Mouse (Mus musculus): ENCODE data around the gene Slc25a34.

DNA sequence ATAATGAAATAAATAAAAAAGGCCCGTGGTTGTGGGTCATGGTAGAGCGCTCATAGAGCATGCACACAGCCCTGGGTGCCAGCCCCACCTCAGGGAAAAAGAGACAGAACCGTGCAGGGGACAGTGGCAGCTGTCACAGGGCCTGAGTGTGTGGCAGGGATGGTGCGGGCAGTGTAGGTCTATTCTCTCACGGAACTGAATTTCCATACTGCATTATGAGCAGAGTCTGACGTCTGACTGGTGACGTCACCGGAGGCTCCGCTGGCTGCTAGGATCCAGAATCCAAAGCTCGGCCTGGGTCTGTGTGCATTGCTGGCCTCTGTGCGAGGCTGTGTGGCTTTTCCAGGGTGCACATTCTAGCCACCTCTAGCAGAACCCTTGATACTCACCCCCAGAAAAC is 37.3 kb upstream of the Slc25a34 start:
- TF ChIP-seq POLR2A (IDR thresholded peaks at IDR 0.05; ENCODE audit: insufficient read depth, low read length) = no peak
- TF ChIP-seq CTCF (IDR thresholded peaks at IDR 0.05; ENCODE audit: low read depth, low read length) = no peak
